Mouse (Mus musculus) ES-Bruce4 (cell line): Measurements from ENCODE around the gene Atp1a4. TPM values are rescaled to one million over a fixed set of nuclear protein-coding genes. Genes with fewer than 3 reads are reported as not detected.

Experiments used
- H3K27ac ChIP-seq: 2 replicates; pipeline ENCODE4 v1.5.1; 2012; ENCODE audit warnings: low read length, inconsistent platforms; ENCODE audit not compliant: insufficient read depth
- H3K27me3 ChIP-seq: 2 replicates; pipeline ENCODE4 v1.6.1; 2012; ENCODE audit warnings: mild to moderate bottlenecking, low read length, inconsistent platforms; ENCODE audit not compliant: control insufficient read depth, poor library complexity, insufficient read depth, severe bottlenecking
- H3K36me3 ChIP-seq: 2 replicates; pipeline ENCODE4 v1.6.1; 2012; ENCODE audit warnings: inconsistent platforms, mild to moderate bottlenecking, low read length, moderate library complexity; ENCODE audit not compliant: control insufficient read depth, poor library complexity, insufficient read depth, severe bottlenecking
- H3K4me1 ChIP-seq: one replicate; pipeline ENCODE4 v1.8.1; 2011; ENCODE audit warnings: low read length; ENCODE audit not compliant: control insufficient read depth, insufficient read depth
- H3K4me3 ChIP-seq: 2 replicates; pipeline ENCODE4 v1.5.1; 2011; ENCODE audit warnings: low read depth, mild to moderate bottlenecking, low read length
- H3K9ac ChIP-seq: 2 replicates; pipeline ENCODE4 v1.6.1; 2012; ENCODE audit warnings: low read depth, mild to moderate bottlenecking, inconsistent platforms; ENCODE audit not compliant: poor library complexity, severe bottlenecking
- H3K9me3 ChIP-seq: replicated peaks from 2 replicates; pipeline ENCODE4 v1.6.1; 2012; ENCODE audit warnings: mild to moderate bottlenecking, low read length, inconsistent platforms; ENCODE audit not compliant: control insufficient read depth, poor library complexity, insufficient read depth, severe bottlenecking
- CTCF ChIP-seq: IDR thresholded peaks from one replicate; pipeline ENCODE4 v1.8.1; 2011; ENCODE audit warnings: low read depth, low read length
- EP300 ChIP-seq: IDR thresholded peaks from 2 replicates; pipeline ENCODE4 v1.6.1; 2011; ENCODE audit warnings: low read depth, low read length; ENCODE audit not compliant: insufficient read depth
- POLR2A ChIP-seq: IDR thresholded peaks from one replicate; pipeline ENCODE4 v1.8.1; 2011; ENCODE audit warnings: low read length; ENCODE audit not compliant: insufficient read depth
- polyA plus RNA-seq: library from polyadenylated mRNA; stranded (reverse); fragments of >200 nt; gene quantifications from 2 replicates; pipeline ENCODE4 v1.2.4, GENCODE M21; 2011; ENCODE audit warnings: low read depth; ENCODE audit not compliant: missing spikeins, insufficient read depth, insufficient read length

The Atp1a4 gene
- polyA plus RNA-seq, 1 experiment = not detected

- no peaks in the 10 kb centered on the region for H3K9me3 ChIP-seq
- H3K27ac ChIP-seq = no peak overlapping the region
- H3K4me1 ChIP-seq = no peaks in the 10 kb centered on the region
- H3K27me3 ChIP-seq = no peaks in the 10 kb centered on the region
- H3K36me3 ChIP-seq = peaks cover 32% of the 10 kb centered on the region
- TF ChIP-seq POLR2A (no peak), CTCF (no peak), EP300 (no peak)
- no peak overlapping the region for H3K9ac ChIP-seq
- no peak overlapping the region for H3K4me3 ChIP-seq
These were observed 77.3 kb downstream of the Atp1a4 start for GRCm38 (mm10) chr1:172180881-172181280.

- Histone ChIP-seq H3K27me3 (no peaks in the 10 kb centered on the region), H3K4me3 (no peak overlapping the region), H3K27ac (no peak overlapping the region), H3K9ac (no peak overlapping the region), H3K36me3 (peaks cover 42% of the 10 kb centered on the region), H3K4me1 (no peaks in the 10 kb centered on the region), H3K9me3 (no peaks in the 10 kb centered on the region)
- no peak for TF ChIP-seq EP300
- TF ChIP-seq CTCF = no peak
- no peak for TF ChIP-seq POLR2A
These were observed 79.1 kb downstream of the Atp1a4 start for GRCm38 (mm10) chr1:172179102-172179501.

- Histone ChIP-seq H3K9ac (no peak overlapping the region), H3K36me3 (peaks cover 53% of the 10 kb centered on the region), H3K4me3 (no peak overlapping the region), H3K27ac (no peak overlapping the region), H3K4me1 (no peaks in the 10 kb centered on the region), H3K27me3 (no peaks in the 10 kb centered on the region), H3K9me3 (no peaks in the 10 kb centered on the region)
- no peak for TF ChIP-seq EP300
- no peak for TF ChIP-seq CTCF
- TF ChIP-seq POLR2A = no peak
These were observed 80.4 kb downstream of the Atp1a4 start for GRCm38 (mm10) chr1:172177791-172178190.

Other genes with a start within 250 kb of the Atp1a4 start
- gene Vangl2, start 230.0 kb downstream of the Atp1a4 start, polyA plus RNA-seq = 29.7 and 33.8 TPM in 2 replicates
- not detected in 2 replicates for gene Nhlh1, start 200.8 kb downstream of the Atp1a4 start, polyA plus RNA-seq
- gene Copa, start 175.9 kb downstream of the Atp1a4 start, polyA plus RNA-seq = 161 and 163 TPM in 2 replicates
- gene Ncstn, start 175.6 kb downstream of the Atp1a4 start, polyA plus RNA-seq = 54.2 and 56.2 TPM in 2 replicates
- 82.0 and 83.8 TPM in 2 replicates for gene Pex19, start 131.7 kb downstream of the Atp1a4 start, polyA plus RNA-seq
- gene Dcaf8, start 110.3 kb downstream of the Atp1a4 start, polyA plus RNA-seq = 98.6 and 103 TPM in 2 replicates
- 61.0 and 62.6 TPM in 2 replicates for gene Pea15a, start 51.6 kb downstream of the Atp1a4 start, polyA plus RNA-seq
- gene Casq1, start 38.5 kb downstream of the Atp1a4 start, polyA plus RNA-seq = 1.7 and 1.8 TPM in 2 replicates
- gene Igsf8, start 3.2 kb upstream of the Atp1a4 start, polyA plus RNA-seq = 35.4 and 35.8 TPM in 2 replicates
- gene Atp1a2, start 39.6 kb upstream of the Atp1a4 start, polyA plus RNA-seq = 2.1 and 2.6 TPM in 2 replicates
- gene Kcnj9, start 70.9 kb upstream of the Atp1a4 start, polyA plus RNA-seq = not detected in 2 replicates
- 1.0 and 1.3 TPM in 2 replicates for gene Kcnj10, start 82.8 kb upstream of the Atp1a4 start, polyA plus RNA-seq
- gene Pigm, start 118.1 kb upstream of the Atp1a4 start, polyA plus RNA-seq = 19.9 and 21.2 TPM in 2 replicates
- gene Slamf9, start 216.9 kb upstream of the Atp1a4 start, polyA plus RNA-seq = 0.46 and 0.85 TPM in 2 replicates
- gene Igsf9, start 223.4 kb upstream of the Atp1a4 start, polyA plus RNA-seq = 40.5 and 40.6 TPM in 2 replicates
- gene Tagln2, start 241.6 kb upstream of the Atp1a4 start, polyA plus RNA-seq = 269 and 312 TPM in 2 replicates